Mouse (Mus musculus): ENCODE measurements at regions not wholly inside any gene's neighbourhood (a gene's known extent, or its start where the extent isn't known, plus 50 kb on each side); places are given as distances from the start of the nearest gene placed in this dataset.
"Not testable (repeated sequence)": the region's sequence is repeated elsewhere in the genome, so short reads cannot be mapped to it uniquely, and the experiment has no call there.

GRCm38 (mm10) chr10:103863909-103864308 lies 278.9 kb upstream of the Gm21293 start:
- DNase-seq (ENCODE audit: low spot score in 2 of 2) = no peak

GRCm38 (mm10) chr10:103910098-103910497 lies 232.7 kb upstream of the Gm21293 start:
- DNase-seq (ENCODE audit: low spot score in 2 of 2) = no peak

GRCm38 (mm10) chr10:103958183-103958582 lies 184.6 kb upstream of the Gm21293 start:
- DNase-seq (ENCODE audit: low spot score in 2 of 2) = no peak

- DNase-seq (ENCODE audit: low spot score in 2 of 2) = no peak
Measured at GRCm38 (mm10) chr10:103976059-103976458, 166.7 kb upstream of the Gm21293 start.

- no peak for DNase-seq (ENCODE audit: low spot score in 2 of 2)
Measured at GRCm38 (mm10) chr10:103984287-103984956, 158.4 kb upstream of the Gm21293 start.

DNA sequence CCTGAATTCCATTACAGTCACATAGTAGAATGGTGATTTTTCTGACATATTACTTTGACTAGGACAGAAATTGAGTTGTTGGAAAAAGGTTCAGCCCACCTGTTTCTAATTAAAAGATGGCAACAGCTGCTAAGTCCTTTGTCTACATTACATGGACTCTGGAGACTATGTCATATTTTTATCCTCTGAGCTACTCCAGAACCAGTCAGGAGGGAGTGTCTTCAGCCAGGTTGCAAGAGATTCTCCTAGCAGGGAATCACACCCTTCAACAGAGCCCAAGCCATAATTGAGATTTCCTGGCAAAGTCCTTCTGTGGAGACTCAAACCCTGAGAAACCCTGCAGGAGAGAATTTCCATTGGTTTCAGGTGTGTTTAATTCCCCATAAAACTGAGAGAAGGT lies 123.2 kb upstream of the Gm21293 start:
- no peak for DNase-seq (ENCODE audit: low spot score in 2 of 2)

GRCm38 (mm10) chr10:104021593-104021992 lies 121.2 kb upstream of the Gm21293 start:
- DNase-seq (ENCODE audit: low spot score in 2 of 2) = no peak

DNA sequence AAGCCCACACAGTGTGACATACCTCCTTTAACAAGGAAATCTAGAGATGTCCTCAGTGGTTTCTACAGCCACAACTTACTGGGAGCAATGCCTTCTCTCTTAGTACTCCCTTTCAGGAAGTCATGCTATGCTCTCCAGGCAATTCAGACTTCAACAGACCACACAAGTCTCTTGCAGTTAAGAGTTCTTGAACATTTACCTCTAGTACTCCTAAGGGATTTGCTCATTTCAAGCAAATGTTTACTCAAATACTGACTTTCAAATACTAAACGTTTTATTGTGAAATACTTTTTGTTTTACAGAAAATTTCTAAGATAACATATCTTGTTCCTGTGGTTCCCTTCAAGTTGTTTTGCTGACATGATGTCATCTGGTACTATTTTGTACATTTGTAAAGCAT lies 114.6 kb upstream of the Gm21293 start:
- DNase-seq (ENCODE audit: low spot score in 2 of 2) = no peak

DNA sequence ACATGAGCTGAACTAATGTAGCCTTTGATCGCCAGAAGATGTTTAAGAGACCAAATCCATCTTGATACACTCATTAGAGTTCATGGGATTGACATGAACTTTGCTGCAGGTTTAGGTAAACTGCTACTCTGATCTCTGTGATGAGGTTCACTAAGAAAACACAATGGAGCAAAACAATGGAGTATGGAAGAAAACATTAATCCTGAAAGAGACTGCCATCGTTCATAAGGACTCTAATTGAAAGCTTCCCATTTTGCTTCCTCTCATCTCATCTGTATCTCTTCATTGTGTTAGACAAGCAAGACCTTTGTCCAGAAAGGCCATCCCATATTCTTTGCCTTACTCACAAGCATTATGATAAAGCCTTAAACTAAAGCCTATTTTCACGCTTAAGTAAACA lies 110.0 kb upstream of the Gm21293 start:
- DNase-seq (ENCODE audit: low spot score in 2 of 2) = no peak

DNA sequence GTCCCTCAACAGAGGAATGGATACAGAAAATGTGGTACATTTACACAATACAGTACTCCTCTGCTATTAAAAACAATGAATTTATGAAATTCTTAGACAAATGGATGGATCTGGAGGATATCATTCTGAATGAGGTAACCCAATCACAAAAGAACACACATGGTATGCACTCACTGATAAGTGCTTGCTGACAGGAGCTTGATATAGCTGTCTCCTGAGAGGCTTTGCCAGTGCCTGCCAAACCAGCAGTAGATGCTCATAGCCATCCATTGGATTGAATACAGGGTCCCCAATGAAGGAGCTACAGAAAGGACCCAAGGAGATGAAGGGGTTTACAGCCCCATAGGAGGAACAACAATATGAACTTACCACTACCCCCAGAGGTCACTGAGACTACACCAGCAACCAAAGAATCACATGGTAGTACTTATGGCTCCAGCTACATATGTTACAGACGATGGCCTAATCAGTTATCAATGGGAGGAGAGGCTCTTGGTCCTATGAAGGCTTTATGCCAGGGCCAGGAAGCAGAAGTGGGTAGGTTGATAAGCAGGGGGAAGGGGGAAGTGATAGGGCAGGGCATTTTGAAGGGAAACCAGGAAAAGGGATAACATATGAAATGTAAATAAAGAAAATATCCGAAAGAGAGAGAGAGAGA lies 100.9 kb upstream of the Gm21293 start:
- DNase-seq (ENCODE audit: low spot score in 2 of 2) = not testable (repeated sequence)

- DNase-seq (ENCODE audit: low spot score in 2 of 2) = no peak
Measured at GRCm38 (mm10) chr10:104042387-104042775, 100.4 kb upstream of the Gm21293 start.

DNA sequence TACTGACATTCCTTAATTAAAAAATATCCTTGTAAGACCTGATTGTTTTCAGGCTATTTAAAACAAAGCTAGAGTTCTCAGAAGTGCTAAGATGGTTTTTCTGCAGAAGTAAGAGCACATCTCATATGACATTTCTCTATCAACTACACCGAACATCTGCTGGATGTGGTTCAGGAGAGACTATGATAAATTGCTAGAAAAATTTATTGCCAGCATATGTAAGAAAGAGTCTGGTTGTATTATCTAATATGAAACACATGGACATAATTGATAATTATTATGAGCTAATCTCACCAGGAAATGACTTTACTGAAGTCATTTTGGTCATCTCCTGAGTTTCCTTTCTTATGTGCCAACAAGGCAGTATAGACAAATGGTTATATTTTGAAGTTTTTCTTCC lies 99.2 kb upstream of the Gm21293 start:
- no peak for DNase-seq (ENCODE audit: low spot score in 2 of 2)
